Mouse (Mus musculus): ENCODE results near the gene Pom121l2. TPM values are rescaled to one million over a fixed set of nuclear protein-coding genes. Genes with fewer than 3 reads are reported as not detected.
A peak's percentile ranks its signal among the peaks of the same experiment; 100 is the strongest.

The Pom121l2 gene
- polyA plus RNA-seq, 1 experiment from 2014 or later: 0.06 TPM

DNA sequence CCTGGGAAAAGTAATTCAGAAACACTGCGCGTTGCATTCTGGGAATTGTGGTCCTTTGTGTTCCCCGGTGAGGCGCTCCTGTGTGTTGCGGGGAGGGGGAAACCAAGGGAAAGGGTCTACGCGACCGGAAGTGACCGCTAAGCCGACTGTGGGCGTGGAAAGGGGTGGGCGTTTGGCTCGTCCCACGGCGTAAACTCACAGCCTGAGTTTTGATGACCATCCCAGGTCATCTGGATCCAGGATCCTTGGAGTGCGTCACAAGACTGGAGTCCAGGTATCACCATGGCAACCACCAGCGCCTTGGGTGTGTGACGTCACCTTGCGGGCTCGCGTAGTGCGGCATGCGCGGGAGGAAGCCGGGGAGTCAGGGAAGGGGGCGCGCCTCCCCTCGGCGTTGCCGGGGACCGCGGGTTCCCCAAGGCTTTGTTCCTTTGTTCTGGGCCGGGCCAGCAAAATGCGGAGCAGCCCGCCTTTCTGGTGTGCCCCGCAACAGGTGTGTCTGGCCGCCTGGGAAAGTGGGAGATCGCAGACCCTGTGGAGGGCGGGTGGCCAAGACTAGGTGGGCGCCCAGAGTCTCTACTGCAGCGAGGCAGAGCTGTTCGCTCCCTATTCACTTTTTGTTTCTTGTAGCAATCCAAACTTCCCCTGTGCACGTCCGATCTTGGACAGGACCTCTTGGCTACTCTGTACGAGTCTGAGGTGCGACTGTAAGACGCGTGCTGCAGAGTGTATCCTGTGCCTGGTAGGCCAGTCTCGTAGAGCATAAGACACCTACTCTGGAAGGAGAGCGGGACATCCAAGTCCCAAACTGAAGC, 35.9 kb upstream of the Pom121l2 start, which contains the start of gene Zfp184:
TSS of gene Zfp184 (plus strand) at position 169 of the 815 bp plus-strand sequence.
- peak within 1 kb of the TSS; percentile 74 for H3K9ac ChIP-seq
- WGBS: under 1% methylated on average over 50 of the region's 50 CpGs
- peak within 1 kb of the TSS; percentile 81 for H3K4me2 ChIP-seq (replicated peaks)
- peak; percentile 87 for ATAC-seq
- H3K27me3 ChIP-seq (replicated peaks): no peaks in the 10 kb centered on the region
- 0 out of 2 replicates have a peak, but pooled peaks cover 2% of the 10 kb centered on the region for H3K4me1 ChIP-seq (replicated peaks)
- peak within 1 kb of the TSS; percentile 62 for H3K27ac ChIP-seq
- H3K9me3 ChIP-seq: no peaks in the 10 kb centered on the region
- peaks cover 2% of the 10 kb centered on the region for H3K36me3 ChIP-seq
- peak within 1 kb of the TSS; percentile 70 for H3K4me3 ChIP-seq (replicated peaks)

GRCm38 (mm10) chr13:21969269-21969668, 11.7 kb upstream of the Pom121l2 start:
- Histone ChIP-seq H3K4me3 (replicated peaks) (no peak overlapping the region), H3K36me3 (no peaks in the 10 kb centered on the region), H3K27ac (no peak overlapping the region), H3K9ac (no peak overlapping the region), H3K4me2 (replicated peaks) (no peak overlapping the region), H3K4me1 (replicated peaks) (no peaks in the 10 kb centered on the region), H3K9me3 (no peaks in the 10 kb centered on the region), H3K27me3 (replicated peaks) (no peaks in the 10 kb centered on the region)
- 38% methylated on average over 1 of the region's 1 CpGs for WGBS
- no peak for ATAC-seq

GRCm38 (mm10) chr13:21969816-21970215, 11.2 kb upstream of the Pom121l2 start:
- H3K9me3 ChIP-seq: no peaks in the 10 kb centered on the region
- no peak for ATAC-seq
- 34% methylated on average over 2 of the region's 2 CpGs for WGBS

GRCm38 (mm10) chr13:21971641-21972040, 9.4 kb upstream of the Pom121l2 start:
- ATAC-seq: no peak
- Histone ChIP-seq H3K4me3 (replicated peaks) (no peak overlapping the region), H3K4me1 (replicated peaks) (no peaks in the 10 kb centered on the region), H3K4me2 (replicated peaks) (no peak overlapping the region), H3K9me3 (no peaks in the 10 kb centered on the region), H3K9ac (no peak overlapping the region), H3K36me3 (no peaks in the 10 kb centered on the region), H3K27me3 (replicated peaks) (no peaks in the 10 kb centered on the region), H3K27ac (no peak overlapping the region)
- 35% methylated on average over 3 of the region's 3 CpGs for WGBS

More at GRCm38 (mm10) chr13:21969816-21970215, 11.2 kb upstream of the Pom121l2 start:
- no peaks in the 10 kb centered on the region for H3K4me1 ChIP-seq (replicated peaks)
- H3K36me3 ChIP-seq: no peaks in the 10 kb centered on the region
- H3K27me3 ChIP-seq (replicated peaks): no peaks in the 10 kb centered on the region
- H3K9ac ChIP-seq: no peak overlapping the region
- H3K4me3 ChIP-seq (replicated peaks): no peak overlapping the region
- no peak overlapping the region for H3K27ac ChIP-seq
- no peak overlapping the region for H3K4me2 ChIP-seq (replicated peaks)

- peak overlapping the region; percentile 52 for H3K4me3 ChIP-seq (replicated peaks)
- peak overlapping the region; percentile 39 for H3K9ac ChIP-seq
- no peaks in the 10 kb centered on the region for H3K9me3 ChIP-seq
- H3K4me1 ChIP-seq (replicated peaks): no peaks in the 10 kb centered on the region
- H3K27ac ChIP-seq: peak overlapping the region; percentile 69
- H3K36me3 ChIP-seq: no peaks in the 10 kb centered on the region
- peak; percentile 92 for ATAC-seq
- H3K4me2 ChIP-seq (replicated peaks): peak overlapping the region; percentile 43
- H3K27me3 ChIP-seq (replicated peaks): no peaks in the 10 kb centered on the region
- 0% methylated on average over 23 of the region's 23 CpGs for WGBS
Measured at GRCm38 (mm10) chr13:21974221-21974725, 6.7 kb upstream of the Pom121l2 start.

- H3K27me3 ChIP-seq (replicated peaks): no peaks in the 10 kb centered on the region
- WGBS: 4% methylated on average over 20 of the region's 20 CpGs
- peak; percentile 95 for ATAC-seq
Measured at GRCm38 (mm10) chr13:21974726-21975473, 6.1 kb upstream of the Pom121l2 start.

DNA sequence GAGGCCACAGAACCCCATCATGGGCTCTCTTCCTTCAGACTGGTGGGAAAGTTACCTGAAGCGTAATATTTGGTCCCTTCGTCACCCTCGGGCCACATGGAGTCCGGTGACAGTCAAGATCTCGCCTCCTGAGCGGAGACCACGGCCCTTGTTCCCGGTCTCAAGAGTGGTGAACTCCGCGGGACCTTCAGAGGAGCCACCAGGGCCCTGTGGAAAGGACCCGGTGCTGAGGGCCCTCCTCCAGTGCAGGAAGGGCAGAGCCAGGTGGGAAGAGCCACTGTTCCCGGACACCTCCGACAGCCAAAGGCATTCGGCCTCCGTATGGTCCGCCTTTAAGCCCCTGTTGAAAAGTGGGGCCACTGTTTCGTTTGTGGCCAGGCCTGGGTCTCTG, 804 bp downstream of the Pom121l2 start:
- H3K4me3 ChIP-seq (replicated peaks): peak overlapping the region; percentile 58
- peaks cover 34% of the 10 kb centered on the region for H3K27me3 ChIP-seq (replicated peaks)
- no peaks in the 10 kb centered on the region for H3K36me3 ChIP-seq
- peak overlapping the region; percentile 98 for H3K4me2 ChIP-seq (replicated peaks)
- no peak overlapping the region for H3K27ac ChIP-seq
- ATAC-seq: peak; percentile 63
- peak overlapping the region; percentile 69 for H3K9ac ChIP-seq
- WGBS: 7% methylated on average over 17 of the region's 17 CpGs
- H3K9me3 ChIP-seq: no peaks in the 10 kb centered on the region
- H3K4me1 ChIP-seq (replicated peaks): peaks cover 12% of the 10 kb centered on the region

More at GRCm38 (mm10) chr13:21974726-21975473, 6.1 kb upstream of the Pom121l2 start:
- Histone ChIP-seq H3K9ac (peak overlapping the region; percentile 39), H3K4me2 (replicated peaks) (peak overlapping the region; percentile 24), H3K36me3 (no peaks in the 10 kb centered on the region), H3K9me3 (no peaks in the 10 kb centered on the region), H3K4me1 (replicated peaks) (no peaks in the 10 kb centered on the region), H3K4me3 (replicated peaks) (peak overlapping the region; percentile 52), H3K27ac (peak overlapping the region; percentile 69)

GRCm38 (mm10) chr13:21984486-21984885, 3.5 kb downstream of the Pom121l2 start:
- no peak for ATAC-seq
- Histone ChIP-seq H3K9ac (no peak overlapping the region), H3K4me3 (replicated peaks) (no peak overlapping the region), H3K9me3 (no peaks in the 10 kb centered on the region), H3K4me1 (replicated peaks) (peaks cover 12% of the 10 kb centered on the region), H3K4me2 (replicated peaks) (no peak overlapping the region), H3K27ac (no peak overlapping the region), H3K27me3 (replicated peaks) (peaks cover 34% of the 10 kb centered on the region), H3K36me3 (no peaks in the 10 kb centered on the region)
- WGBS: 85% methylated on average over 2 of the region's 2 CpGs

DNA sequence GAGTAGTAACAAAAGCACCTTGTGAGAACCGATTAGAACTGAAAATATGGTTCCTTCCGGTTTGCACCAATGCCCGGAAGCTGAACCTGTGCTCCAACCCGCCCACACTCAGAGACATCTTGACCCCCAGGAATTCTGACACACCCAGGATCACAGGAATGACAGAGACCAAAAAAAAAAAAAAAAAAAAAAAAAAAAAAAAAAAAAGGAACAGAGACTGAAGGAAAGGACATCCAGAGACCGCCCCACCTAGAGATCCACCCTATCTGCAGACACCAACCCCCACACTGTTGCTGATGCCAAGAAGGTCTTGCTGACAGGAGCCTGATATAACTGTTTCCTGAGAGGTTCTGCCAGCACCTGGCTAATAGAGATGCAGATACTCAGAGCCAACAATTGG, 11.6 kb downstream of the Pom121l2 start:
- Histone ChIP-seq H3K4me2 (replicated peaks) (no peak overlapping the region), H3K9ac (no peak overlapping the region), H3K4me1 (replicated peaks) (peaks cover 6% of the 10 kb centered on the region; the same call in 1 of the 2 replicates), H3K36me3 (no peaks in the 10 kb centered on the region), H3K27ac (no peak overlapping the region), H3K27me3 (replicated peaks) (peaks cover 19% of the 10 kb centered on the region), H3K9me3 (no peaks in the 10 kb centered on the region), H3K4me3 (replicated peaks) (no peak overlapping the region)
- 83% methylated on average over 5 of the region's 5 CpGs for WGBS
- no peak for ATAC-seq

DNA sequence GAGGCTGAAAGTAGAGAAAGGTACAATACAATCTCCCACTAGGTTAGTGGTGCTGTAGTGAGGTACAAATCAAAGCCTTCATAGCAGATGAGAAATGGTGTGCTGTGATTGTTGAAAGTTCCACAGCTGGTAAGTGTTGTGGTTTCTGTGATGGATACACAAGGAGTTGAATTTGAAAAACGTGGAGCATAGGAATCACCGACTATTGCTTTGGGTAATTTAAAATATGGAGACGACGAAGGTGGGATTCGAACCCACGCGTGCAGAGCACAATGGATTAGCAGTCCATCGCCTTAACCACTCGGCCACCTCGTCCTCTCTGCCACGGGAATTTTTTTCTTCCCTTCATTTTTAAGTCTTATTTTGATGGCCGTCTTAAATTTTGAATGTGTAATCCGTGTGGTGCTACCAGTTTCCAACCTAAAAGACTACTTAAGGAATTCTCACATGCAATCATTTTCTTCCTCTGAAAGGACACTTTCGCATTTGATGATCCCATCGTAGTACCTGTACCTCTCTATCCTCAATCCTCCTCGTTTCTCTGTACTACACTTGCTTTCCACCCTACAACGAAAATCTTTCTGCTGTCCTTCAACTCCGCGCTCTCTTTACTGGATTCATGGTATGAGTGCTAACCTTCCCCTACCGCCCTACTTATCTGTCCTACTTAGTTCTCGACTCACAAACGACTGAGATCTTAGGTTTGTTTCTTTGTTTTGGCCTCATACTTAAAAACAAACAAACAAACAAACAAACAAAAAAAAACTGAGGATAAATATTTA, 13.2 kb downstream of the Pom121l2 start:
- Histone ChIP-seq H3K4me1 (replicated peaks) (peaks cover 6% of the 10 kb centered on the region; the same call in 1 of the 2 replicates), H3K9me3 (no peaks in the 10 kb centered on the region), H3K36me3 (no peaks in the 10 kb centered on the region), H3K9ac (no peak overlapping the region), H3K4me2 (replicated peaks) (peak overlapping the region; percentile 35), H3K4me3 (replicated peaks) (no peak overlapping the region), H3K27ac (no peak overlapping the region), H3K27me3 (replicated peaks) (peaks cover 34% of the 10 kb centered on the region)
- 4% methylated on average over 22 of the region's 22 CpGs for WGBS
- peak; percentile 54 for ATAC-seq

DNA sequence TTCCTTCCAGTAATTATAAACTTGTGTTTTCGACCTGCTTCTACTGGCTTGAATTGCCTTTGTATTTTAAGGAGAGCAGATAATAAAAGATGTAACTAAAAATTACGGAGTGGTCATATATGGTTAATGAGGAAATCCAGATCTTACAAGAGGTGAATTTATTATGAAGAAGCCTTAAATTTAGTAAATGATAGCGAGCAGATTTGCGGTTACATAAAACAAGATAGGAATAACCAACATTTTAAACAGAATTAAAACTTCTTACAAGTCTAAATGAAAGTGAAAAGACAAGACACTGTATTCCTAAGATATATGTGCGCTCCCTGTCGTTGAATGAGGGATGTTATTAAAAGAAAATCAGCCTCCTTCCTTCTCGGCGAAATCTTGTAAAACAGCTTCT, 13.9 kb downstream of the Pom121l2 start:
- Histone ChIP-seq H3K27ac (no peak overlapping the region), H3K36me3 (no peaks in the 10 kb centered on the region), H3K9me3 (no peaks in the 10 kb centered on the region), H3K4me3 (replicated peaks) (peak overlapping the region; percentile 42), H3K9ac (peak overlapping the region; percentile 4; the same call in 1 of the 2 replicates), H3K4me2 (replicated peaks) (peak overlapping the region; percentile 61), H3K4me1 (replicated peaks) (peaks cover 6% of the 10 kb centered on the region; the same call in 1 of the 2 replicates), H3K27me3 (replicated peaks) (peaks cover 41% of the 10 kb centered on the region)
- peak; percentile 15; the same call in 1 of the 2 replicates for ATAC-seq
- WGBS: 5% methylated on average over 8 of the region's 8 CpGs

All from intestine, embryonic 15.5 days (tissue).